Mouse (Mus musculus) ES-CJ7 (cell line): ENCODE results near the gene Lmbrd1.
"Not testable (repeated sequence)": the region's sequence is repeated elsewhere in the genome, so short reads cannot be mapped to it uniquely, and the experiment has no call there.

ENCODE experiments used
- DNase-seq: peaks from one replicate; pipeline ENCODE4 v3.0.0; 2011; ENCODE audit warnings: low read depth, low spot score

Gene Lmbrd1

DNA sequence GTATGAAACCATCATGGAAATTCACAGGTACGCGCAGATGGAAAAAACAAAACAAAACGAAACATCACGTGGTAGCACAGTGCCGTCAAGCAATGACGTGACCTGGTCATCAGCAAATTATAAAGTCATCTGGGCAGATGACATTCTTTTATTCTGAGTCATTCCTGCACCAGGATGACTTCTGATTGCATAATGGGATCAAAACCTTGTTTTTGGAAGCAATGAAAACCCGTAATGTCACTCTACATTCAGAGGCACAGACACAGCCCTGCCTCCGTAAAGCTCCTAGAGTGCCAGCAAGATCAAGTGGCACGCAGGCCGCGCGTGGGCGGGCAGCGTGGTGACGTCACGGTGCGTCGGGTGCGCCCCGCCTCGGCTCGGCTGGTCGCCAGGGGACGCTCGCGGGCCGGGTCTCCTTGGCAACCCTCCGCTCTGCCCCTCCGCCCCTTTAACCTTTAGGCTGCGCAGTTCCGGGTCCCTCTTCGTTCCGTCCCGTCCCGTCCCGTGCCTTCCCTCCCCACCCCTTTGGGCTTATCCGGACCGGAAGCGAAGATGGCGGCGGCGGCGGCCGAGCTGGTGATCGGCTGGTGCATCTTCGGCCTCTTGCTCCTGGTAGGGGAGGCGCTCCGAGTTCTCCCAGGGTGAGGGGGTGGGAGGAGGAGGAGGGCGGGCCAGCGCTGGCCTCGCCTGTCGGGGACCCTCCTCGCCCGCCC is at the start of gene Lmbrd1:
Lmbrd1 (plus strand) TSS at position 426 of the 713 bp plus-strand sequence.
- peak; percentile 91 for DNase-seq

GRCm38 (mm10) chr1:24633553-24634132 is 44.8 kb upstream of the Lmbrd1 start:
- DNase-seq, result peak; percentile 48

- DNase-seq, result no peak
Observed at GRCm38 (mm10) chr1:24650100-24650499, 28.3 kb upstream of the Lmbrd1 start.

- no peak for DNase-seq
Observed at GRCm38 (mm10) chr1:24659914-24660313, 18.5 kb upstream of the Lmbrd1 start.

DNA sequence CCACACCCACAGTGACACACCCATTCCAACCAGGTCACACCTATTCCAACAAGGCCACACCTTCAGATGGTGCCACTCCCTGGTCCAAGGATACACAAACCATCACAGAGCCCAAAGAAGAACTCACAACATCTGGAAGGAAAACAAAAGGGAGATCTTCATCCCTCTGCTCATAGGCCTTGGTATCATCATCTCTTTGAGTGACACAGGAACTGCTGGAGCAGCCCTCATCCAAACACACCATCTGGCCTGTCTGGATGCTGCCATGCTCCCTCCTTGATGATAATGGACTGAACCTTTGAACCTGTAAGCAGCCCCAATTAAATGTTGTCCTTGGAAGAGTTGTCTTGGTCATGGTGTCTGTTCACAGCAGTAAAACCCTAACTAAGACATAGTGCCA is 17.8 kb upstream of the Lmbrd1 start:
- not testable (repeated sequence) for DNase-seq

DNA sequence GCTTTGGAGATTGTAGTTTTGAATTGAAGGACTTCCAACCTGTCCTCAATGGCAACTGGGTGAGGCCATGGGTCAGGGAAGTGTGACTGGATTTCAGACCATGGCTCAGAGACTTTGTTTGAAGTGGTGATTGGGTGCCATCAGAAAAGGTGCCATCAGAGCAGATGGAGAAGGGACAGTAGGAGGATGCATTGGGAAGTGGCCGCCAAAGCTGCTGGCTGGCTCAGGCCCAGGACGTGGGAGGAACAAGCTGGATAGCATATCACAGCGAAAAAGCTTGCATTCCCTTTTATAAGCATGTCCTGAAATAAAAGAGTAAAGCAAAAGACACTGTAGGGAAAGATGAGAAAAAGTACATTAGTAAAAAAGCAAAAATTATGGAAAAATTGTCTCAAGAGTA is 16.9 kb upstream of the Lmbrd1 start:
- no peak for DNase-seq

GRCm38 (mm10) chr1:24664158-24664557 is 14.3 kb upstream of the Lmbrd1 start:
- no peak for DNase-seq

DNA sequence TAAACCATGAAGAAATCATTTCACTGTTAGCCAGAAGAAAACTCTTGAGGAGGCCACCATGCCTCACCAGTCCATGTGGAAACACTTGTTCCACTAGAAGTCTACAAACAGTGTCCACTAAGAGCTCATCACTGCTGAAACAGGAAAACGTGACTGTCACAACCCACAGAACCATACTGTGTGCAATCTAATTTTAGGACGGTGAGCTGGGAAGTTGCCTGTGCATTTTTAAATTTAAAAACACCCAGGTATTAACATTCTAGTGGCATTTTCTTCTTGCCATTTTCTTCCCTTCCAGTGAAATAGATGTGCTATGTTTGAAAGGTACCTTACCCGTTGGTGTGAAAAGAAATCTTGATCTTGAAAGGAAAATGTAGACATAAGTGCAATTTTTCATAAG is 5.2 kb upstream of the Lmbrd1 start:
- no peak for DNase-seq

DNA sequence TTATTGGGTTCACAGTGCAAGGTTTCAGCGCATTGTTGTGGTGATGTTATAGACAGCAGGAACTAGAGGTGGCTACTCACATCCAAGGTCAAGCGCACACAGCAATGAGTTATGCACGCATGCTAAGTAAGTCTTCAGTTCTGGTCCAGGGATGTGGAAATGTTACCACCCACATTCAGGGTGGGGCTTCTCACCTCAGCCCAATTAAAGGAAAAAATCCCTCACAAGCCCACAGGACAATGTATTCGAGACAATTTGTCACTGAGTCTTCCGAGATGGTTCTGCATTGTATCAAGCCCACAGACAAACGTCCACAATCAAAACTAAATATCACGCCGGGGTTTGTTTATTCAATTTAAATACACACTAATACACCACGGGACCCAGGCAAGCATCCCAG is 724 bp upstream of the Lmbrd1 start:
- peak; percentile 84 for DNase-seq

GRCm38 (mm10) chr1:24679071-24679470 is 641 bp downstream of the Lmbrd1 start:
- DNase-seq, result peak; percentile 25

GRCm38 (mm10) chr1:24680991-24681390 is 2.6 kb downstream of the Lmbrd1 start:
- no peak for DNase-seq

- no peak for DNase-seq
Observed at GRCm38 (mm10) chr1:24681946-24682345, 3.5 kb downstream of the Lmbrd1 start.

- peak; percentile 50 for DNase-seq
Observed at GRCm38 (mm10) chr1:24683947-24684346, 5.5 kb downstream of the Lmbrd1 start.

GRCm38 (mm10) chr1:24685606-24686005 is 7.2 kb downstream of the Lmbrd1 start:
- no peak for DNase-seq

- no peak for DNase-seq
Observed at GRCm38 (mm10) chr1:24686235-24687021, 8.0 kb downstream of the Lmbrd1 start.

DNA sequence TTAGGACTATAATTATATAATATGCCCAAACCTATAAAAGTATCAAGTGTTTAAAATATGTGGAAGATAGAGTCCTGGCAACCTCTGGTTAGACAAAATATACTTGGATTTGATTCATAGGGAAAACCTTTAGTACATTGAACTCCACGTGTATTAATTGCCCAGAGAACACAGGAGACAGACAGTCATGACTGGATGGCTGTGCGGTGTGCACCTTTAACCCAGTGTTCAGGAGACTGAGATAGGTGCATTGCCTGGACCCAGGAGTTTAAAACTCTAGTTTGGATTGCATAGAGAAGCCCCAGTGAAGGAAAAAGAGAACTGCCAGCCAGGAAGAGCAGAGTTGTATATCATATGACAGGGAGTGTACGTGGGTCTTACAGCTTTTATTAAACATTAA is 19.2 kb downstream of the Lmbrd1 start:
- no peak for DNase-seq

- no peak for DNase-seq
Observed at GRCm38 (mm10) chr1:24698146-24698880, 19.9 kb downstream of the Lmbrd1 start.

DNA sequence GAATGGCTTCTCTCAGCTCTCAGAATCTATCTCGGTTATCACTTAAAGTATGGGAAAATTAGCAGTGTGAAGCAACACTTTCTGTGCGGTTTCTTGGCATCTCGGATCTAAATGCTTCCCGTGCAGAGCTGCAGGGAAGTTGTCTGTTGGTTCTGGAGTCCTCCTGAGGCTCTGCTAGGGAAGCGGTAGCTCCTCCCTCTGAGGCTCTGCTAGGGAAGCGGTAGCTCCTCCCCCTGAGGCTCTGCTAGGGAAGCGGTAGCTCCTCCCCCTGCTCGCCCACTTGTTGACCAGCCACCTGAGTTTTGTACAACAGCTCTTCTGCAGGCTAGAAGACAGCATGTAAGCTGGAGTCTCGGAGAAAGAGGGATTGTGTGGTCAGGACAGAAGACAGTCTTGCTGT is 20.9 kb downstream of the Lmbrd1 start:
- peak; percentile 82 for DNase-seq

GRCm38 (mm10) chr1:24700241-24700640 is 21.8 kb downstream of the Lmbrd1 start:
- no peak for DNase-seq

DNA sequence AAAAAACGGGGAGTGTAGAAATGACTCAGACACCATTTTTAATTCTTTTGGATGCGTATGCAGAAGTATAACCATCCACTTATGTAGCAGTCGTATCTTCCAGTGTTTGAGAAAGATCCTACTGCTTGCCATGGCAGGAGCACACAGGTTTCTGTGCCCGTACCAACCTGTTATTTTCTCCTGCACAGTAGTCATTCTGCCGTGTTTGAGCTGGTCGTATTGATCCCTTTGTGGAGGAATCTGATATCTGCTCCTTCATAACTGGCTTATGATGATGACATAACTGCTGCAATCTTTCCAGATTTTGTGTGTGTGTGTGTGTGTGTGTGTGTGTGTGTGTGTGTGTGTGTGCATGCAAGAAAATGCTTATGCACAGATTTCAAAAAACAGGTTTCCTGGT is 25.4 kb downstream of the Lmbrd1 start:
- DNase-seq, result no peak

DNA sequence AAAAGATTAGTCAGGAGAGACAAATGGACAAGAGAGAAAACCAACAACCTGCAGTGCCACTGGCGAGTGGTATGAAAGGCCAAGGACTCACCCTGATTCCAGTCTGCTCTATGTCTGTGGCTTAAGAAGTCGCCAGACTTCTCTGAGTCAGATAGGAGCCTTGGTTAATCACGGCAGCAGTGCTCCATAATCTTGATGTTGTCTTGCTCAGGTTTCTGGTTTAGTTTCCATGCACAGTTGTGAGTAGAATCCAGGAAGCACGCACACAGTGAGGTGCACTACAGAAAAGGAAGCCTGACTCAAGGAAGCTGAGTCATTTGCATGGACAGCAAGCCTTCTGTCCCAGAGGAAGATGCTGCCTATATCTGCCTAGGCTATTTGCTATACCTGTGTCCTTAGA is 37.9 kb downstream of the Lmbrd1 start:
- DNase-seq, result no peak

DNA sequence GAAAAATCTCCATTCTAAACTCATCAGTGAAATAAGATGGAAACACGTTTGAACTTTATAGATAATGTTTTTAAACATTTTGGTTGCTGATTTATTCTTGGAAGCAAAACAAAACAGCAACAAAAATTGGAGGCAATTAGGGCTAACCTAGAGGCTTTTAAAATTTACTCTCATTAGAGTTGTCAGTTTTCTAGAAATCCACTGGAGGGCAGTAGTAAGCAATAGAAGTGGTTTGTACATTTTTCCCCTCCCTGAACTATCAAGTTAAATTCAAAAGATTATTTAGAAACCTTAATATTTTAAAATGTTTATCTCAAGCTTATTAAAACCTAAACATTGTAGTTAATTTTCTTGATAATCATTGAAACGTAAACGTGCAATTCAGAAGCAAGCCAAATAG is 41.2 kb downstream of the Lmbrd1 start:
- no peak for DNase-seq
